Mouse (Mus musculus) cerebellum, postnatal 36 days (tissue): Measurements from ENCODE around the gene Ikbip.

Experiments
- DNase-seq, 2 experiments: peaks; one replicate each; pipeline ENCODE4 v3.0.0; 2021 to 2022; ENCODE audit warnings: mixed read lengths in 2 of 2

The Ikbip gene

DNA sequence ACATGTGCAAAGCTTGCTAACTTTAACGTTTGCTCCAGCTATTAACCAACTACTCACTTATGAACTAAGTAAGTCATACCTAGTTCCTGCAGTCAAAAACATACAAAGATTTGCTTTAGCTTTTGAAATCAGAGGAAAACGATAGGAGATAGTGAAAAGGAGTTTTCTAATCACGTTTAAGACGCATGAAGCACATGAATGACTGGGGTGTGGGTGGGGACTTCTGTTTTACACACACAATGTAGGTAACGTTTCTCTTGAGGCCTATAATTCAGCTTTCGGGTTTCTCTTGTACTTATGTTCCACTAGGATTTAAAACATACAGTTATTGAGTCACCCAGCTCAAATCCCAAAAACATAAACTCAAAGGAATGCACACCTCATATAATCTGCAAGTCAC is 39.9 kb downstream of the Ikbip start:
- DNase-seq: no peak

DNA sequence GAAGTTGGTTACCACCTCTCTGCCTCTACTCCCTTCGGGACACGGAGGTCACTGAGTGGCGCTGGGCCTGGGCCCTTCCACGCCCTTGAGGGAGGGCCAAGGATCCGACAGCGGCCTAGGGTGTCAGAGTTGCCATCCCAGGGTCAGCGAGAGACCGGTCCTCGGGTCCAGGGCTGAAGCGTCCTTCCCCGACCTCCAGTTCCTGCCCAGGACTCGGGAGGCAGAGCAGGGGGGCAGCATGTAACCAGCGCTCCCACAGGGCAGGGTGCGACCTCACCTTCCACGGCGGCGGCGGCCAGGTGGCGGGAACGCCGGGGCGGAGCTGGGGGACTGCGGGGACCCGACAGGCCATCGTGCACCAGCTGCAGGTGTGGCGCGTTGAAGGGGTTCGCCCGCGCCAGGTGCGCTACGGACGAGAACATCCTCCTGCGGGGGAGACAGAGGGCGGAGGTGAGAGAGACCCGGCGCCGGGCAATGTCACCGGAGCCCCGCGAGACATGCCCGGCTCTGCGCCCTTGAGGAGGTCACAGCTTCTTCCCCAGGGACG is 40.6 kb downstream of the Ikbip start:
- no peak for DNase-seq

DNA sequence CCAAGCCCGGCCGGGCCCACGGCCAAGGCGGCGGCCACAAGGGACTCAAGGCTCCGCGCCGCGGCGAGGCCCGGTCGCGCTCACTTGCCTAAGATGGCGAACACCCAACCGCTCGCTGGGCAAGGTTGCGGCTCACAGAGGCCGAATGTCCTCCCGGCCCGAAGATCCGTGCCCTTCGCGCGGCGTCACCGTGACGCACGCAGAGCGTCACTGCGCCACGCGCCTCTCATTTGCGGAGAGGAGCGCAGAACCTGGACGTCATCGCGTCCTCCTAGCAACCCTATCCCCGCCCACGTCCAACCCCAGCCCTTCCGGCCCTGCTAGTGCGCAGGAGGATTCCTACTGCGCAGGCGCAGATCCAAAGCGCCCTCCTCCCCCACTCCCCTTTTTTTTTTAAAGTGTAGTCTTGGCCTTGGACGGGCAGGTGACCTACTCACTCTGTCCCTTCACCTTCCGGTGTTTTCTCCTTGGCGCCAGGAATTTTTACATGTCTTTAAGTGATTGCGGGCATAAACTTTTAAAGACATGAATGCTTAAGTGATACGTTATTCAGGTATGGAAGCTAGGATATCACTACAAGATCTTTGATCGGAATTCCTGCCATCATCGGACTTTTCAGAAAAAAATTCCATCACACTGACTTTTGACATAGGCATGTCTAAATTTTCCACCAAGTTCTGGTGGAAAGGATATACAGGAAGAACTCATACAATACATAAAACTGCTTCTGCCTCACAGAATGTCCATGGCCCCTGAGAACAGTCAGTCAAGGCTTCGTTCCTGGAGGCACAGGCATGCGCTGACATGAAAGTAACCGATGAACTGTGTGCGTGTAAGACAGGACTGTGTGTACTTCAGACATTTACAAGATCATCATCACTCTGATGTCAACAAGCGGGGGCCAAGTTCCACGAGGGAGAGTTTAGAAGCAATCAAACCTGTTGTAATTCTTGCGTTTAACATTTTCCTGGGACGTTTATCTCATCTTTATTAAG is 41.4 kb downstream of the Ikbip start, which contains the start of gene Slc25a3:
TSS of gene Slc25a3 (minus strand) at position 232 of the 995 bp plus-strand sequence.
- DNase-seq: peak; percentile 96 to 98

DNA sequence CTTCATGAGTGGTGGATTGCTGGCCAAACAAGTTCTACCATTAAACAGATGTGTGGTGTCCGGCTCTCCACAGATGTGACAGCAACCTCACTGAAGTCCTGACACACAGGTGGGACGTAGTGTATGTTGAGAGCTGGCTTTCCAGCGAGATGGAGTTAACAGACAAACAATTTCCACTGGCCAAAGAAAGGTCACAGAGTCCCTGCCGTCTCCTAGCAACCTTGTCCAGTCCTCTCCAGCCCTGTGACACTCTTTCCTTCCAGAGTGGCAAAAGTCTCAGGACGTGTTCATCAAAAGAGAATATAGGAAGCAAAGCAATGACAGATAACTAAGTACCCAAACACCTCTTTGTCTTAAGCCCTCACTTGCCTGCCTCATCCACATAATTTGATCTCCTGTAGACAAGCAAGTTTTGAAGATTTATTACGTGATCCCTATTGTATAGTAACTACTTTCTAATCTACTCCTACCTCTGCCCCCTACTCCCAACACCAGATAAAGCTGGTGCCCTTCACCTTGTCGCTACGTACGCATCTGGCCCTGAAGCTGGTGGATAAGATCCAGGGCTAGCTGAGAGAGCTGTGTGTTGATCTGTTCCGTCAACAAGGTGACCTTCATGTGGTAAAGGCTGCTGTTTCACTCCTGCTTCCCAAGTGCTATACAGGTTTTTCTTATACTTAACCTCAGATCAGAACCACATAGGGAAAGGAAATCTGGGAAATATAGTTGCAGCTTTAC is 44.0 kb downstream of the Ikbip start:
- no peak for DNase-seq

DNA sequence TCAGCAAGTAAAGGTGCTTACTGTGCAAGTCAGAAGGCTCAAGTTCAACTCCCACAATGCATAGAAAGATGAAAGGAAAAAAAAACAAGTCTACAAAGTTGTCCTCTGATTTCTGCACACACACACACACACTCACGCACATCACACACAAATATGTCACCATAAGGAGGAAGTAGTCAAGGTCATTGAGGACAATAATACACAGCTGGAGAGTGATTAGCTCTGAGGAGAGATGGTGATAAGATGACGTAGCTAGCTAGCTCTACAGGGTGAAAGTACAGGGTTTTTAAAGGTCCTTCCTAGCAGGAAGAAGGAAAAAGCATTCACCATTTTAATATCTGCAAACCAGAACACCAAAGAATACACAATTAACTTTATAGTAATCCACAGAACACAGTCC is 44.7 kb downstream of the Ikbip start:
- no peak for DNase-seq

DNA sequence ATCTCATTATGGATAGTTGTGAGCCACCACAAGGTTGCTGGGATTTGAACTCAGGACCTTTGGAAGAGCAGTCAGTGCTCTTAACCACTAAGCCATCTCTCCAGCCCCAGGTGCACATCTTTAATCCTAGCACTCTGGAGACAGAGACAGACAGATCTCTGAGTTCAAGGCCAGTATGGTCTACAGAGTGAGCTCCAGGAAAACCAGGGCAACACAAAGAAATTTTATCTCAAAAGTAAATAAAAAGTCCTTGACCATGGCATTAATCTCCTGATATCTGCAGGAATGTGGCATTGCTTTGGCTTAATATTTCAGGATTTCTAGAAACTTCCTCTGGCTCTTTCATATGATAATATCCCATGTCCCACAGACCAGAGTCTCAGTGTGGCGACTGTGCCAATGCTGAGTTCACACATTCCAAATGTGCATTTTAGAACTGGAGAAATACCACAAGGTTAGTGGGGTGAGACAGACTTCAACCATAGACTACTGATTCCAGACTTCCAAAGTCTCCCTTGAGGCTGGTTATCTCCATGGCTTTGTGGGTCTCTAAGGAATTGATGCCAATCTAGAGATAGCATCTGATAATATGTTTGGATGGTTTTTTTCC is 45.9 kb downstream of the Ikbip start:
- no peak for DNase-seq

DNA sequence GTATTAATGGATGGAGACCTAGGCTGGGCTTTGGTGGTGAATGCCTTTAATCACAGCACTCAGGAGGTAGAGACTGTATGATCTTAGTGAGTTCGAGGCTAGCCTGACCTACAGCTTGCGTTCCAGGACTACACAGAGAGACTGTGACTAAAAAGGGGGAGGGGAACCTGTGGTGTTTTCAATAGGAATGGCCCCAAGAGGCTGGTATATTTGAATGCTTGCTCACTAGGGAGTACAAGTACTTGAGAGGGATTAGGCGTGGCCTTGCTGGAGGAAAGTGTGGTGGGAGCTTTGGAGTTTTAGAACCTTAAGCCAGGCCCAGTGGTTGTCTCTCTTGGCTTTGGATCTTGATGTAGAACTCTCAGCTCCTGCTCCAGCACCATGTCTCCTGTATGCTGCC is 48.1 kb downstream of the Ikbip start:
- no peak for DNase-seq

DNA sequence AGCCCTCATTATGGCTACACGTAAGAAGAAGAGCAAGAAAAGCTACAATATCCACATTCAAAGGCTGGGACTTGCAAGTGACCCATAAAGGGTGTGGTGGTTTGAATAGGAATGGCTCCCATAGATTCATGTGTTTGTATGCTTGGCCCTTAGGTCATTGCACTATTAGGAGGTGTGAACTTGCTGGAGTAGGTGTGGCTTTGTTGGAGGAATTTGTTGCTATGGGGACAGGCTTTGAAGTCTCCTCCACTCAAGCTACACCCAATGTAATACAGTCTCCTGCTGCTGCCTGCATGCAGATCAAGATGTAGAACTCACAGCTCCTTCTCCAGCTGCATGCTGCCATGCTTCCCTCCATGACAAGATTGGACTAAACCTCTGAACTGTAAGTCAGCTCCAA is 48.8 kb downstream of the Ikbip start:
- no peak for DNase-seq

DNA sequence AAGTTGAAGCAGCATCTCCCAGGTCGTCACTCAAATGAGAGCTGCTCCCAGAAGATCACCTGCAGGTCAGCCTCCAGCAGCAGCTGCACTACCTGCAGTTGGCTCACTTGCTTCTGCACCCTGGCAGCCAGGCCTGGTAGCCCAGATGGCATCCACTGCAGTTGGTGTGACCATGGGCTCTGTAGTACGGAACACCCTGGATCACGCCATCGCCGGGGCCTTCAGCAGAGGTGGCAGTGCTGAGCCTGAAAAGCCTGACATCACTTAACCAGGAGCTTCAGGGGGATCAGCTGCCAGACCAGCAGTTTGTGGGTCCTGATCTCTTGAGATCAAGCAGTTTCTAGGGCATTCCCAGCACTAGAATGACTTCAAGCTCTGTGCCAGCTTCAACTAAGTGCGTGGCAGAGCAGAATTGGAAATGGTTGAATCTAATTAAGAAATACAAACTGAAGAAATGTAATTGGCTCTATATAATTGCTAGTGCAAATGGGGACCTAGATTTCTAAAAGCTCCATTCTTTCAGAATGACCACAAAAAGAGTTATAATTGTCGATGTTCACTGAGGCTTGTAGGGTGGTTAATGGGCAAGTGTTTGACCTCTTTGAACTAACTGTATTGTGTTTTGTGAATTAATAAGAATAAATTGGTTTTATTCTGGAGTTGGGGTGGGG is 52.7 kb downstream of the Ikbip start:
- DNase-seq: no peak

DNA sequence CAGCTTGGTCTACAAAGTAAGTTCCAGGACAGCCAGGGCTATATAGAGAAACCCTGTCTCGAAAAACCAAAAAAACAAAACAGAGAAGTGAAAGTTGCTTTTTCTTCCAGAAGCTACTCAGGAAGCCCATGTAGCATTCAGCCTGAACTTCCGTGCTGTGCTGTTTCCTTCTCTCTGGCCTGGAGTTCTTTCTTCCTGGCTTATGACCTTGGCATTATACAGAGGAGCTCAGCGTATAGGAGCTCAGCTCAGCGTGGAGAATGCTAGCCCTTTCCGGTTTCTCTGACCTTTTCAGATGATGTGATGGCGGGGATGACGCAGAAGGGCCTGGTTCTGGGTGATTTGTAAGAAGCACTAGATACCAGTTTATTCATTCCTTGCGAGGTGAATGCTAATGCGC is 54.7 kb downstream of the Ikbip start:
- no peak for DNase-seq

DNA sequence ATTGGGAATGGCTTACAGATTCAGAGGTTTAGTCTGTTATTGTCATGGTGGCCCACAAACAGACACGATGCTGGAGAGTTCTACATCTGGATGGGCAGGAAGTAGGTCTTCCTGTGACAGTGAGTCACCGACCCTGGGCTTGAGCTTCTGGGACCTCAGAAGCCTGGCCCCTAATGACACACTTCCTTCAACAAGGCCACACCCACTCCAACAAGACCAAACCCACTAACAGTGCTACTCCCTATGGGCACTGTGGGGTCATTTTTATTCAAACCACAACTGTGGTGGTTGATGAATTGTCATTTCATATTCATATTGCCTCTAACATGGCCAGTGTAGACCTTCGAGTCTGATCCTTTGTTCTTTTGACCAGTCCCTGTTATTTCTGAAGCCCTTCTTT is 55.6 kb downstream of the Ikbip start:
- no peak for DNase-seq

DNA sequence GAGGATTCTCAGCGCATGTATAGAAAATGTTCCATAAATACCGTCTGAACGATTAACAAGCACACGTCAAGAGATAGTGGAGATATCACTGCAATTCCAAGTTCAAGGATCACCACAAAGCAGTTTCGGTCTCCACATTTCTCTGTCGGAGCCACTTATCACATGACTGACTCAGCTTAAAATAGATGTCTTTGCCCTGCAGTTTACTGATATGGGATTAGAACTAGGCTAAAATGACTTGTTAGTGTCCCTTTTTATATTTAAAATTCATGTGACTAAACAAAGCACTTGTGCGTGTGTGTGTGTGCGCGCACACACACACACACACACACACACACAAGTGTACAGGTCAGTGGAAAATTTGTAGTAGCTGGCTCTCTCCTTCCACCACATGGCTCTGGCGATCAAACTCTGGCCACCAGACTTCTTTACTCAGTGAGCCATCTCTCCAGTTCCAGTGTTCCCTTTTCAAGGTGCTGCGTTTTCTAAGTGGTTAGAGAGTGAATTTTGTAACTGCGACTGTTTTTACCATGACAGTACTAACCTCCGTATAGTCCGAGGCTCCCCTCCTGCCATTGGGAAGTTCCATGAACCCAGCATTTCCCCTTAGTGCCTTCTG is 56.5 kb downstream of the Ikbip start:
- DNase-seq: no peak

DNA sequence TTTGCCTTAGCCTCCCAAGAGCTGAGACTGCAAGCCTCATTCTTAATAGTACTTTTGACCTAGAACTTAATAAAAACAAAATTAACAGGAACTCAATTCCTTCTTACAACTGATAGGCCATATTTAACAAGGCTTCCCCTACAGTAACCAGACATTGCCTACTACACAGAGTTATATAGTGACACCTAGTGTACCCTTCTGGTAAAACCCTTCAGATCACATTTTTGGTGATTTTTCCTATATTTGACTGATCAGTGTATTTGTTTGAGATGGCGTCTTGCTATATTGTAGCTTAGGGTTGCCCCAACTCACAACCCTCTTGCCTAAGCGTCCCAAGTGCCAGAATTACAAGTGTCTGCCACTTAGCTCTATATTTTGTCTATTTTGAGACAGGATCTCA is 58.8 kb downstream of the Ikbip start:
- no peak for DNase-seq

DNA sequence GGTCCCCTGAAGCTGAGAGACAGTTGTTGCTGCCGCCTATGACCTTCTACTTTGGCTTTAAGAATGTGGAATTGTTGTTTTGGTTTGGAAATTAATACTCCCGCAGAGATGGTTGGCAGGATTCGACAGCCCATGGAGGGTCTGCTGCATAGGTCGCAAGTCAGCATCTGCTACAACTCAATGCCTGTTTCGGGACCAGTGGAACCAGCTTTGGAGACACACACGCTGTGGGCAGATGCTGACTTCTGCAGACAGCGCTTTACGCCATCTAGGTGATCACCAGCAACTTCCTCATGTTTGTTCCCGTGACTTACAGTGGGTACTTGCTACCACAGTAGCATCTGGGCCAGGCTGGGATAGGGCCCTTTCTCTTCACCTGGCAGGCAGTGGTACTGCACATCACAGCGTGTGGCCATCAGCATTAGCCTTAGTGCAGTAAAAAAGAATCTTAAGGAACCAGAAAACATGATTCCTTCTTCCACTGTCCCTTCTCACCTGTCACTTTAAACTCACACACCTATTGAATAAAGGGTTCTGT is 60.0 kb downstream of the Ikbip start:
- DNase-seq: no peak

DNA sequence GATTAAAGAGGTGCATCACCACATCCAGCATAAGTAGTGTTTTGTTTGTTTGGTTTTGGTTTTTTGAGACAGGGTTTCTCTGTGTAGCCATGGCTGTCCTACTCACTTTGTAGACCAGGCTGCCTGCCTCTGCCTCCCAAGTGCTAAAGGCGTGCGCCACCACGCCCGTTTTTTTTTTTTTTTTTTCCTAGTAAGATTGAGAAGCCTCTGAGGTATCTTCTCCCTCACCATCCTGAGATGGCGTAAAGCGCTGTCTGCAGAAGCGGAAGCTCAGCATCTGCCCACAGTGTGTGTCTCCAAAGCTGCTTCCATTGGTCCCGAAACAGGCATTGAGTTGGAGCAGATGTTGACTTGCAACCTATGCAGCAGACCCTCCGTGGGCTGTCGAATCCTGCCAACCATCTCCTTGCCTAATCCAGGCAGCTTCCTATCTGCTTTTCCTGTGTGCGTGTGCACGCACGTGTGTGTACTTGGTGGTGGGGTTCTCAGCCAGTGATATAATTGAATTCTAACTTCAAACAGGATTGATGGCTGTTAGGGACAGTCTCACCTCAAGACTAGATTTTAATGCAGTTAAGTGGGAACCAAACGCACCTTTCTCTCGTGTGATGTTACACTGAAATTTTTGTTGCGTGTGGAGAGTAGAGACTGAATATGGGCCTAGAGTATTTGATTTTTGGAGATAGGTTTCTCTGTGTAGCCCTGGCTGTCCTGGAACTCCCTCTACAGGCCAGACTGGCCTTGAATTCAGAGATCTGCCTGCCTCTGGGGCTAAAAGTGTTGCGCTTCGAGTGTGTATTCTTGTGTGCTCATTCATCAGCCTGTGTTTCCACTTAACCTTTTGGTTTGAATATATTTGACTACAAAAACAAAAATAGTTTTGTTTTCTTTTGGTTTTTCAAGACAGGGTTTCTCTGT is 60.8 kb downstream of the Ikbip start:
- no peak for DNase-seq

DNA sequence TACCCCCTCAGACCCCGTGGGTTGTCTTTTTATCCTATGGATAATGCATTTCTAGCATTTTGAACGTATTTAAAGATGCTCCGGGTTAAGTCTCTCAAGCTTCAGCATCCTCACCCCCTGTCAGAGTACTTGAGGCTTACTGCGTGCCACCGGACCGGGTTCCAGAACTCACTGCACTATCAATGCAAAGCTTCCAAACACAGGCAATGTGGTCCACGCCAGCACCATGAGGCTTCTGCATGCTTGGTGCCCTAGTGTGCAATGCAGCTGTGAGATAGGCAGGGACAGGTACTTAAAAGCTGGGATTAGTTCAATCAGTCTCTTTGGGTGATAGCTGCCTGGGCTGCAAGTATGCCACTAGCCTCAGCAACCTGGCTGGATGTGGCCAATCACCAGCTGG is 62.7 kb downstream of the Ikbip start:
- no peak for DNase-seq
